Mouse (Mus musculus) R1 (cell line): ENCODE results near the gene Olfr1289.

Experiments
- DNase-seq: peaks from one replicate; pipeline ENCODE4 v3.0.0-alpha.2; 2018; ENCODE audit warnings: low read depth, low spot score

Gene Olfr1289

GRCm38 (mm10) chr2:111480519-111480918 lies at the start of gene Olfr1289:
Olfr1289 (plus strand) TSS chr2:111480819.
- no peak for DNase-seq

GRCm38 (mm10) chr2:111448842-111449241 lies 31.8 kb upstream of the Olfr1289 start, which contains the start of gene Olfr1287:
Olfr1287 (plus strand) TSS chr2:111449142.
- DNase-seq = no peak

- no peak for DNase-seq
These were observed 6.8 kb upstream of the Olfr1289 start, which contains the start of gene Olfr1288 for GRCm38 (mm10) chr2:111473801-111474200. Olfr1288 (plus strand) TSS chr2:111474101.

GRCm38 (mm10) chr2:111493729-111494128 lies 13.1 kb downstream of the Olfr1289 start, which contains the start of gene Olfr1290:
Olfr1290 (minus strand) TSS chr2:111493829.
- no peak for DNase-seq

GRCm38 (mm10) chr2:111496880-111497279 lies 16.3 kb downstream of the Olfr1289 start, which contains the start of gene Olfr1291-ps1:
Olfr1291-ps1 (plus strand) TSS chr2:111497180.
- no peak for DNase-seq

- DNase-seq = no peak
These were observed 36.8 kb downstream of the Olfr1289 start for GRCm38 (mm10) chr2:111517451-111517850.

- DNase-seq = no peak
These were observed 44.3 kb downstream of the Olfr1289 start, which contains the start of gene Olfr1293-ps for GRCm38 (mm10) chr2:111524903-111525302. Olfr1293-ps (plus strand) TSS chr2:111525203.
